Mouse (Mus musculus) cerebellum, adult 2 months (tissue): ENCODE results near the gene Gm11555.

ENCODE experiments used
- CTCF ChIP-seq: fragments of 200-500 bp; IDR thresholded peaks from 2 replicates; pipeline ENCODE4 v1.5.1; 2011; ENCODE audit warnings: low read depth, mild to moderate bottlenecking, control low read depth, low read length, moderate library complexity, borderline replicate concordance; ENCODE audit not compliant: insufficient read depth
- POLR2A ChIP-seq: fragments of 200-500 bp; IDR thresholded peaks from 2 replicates; pipeline ENCODE4 v1.6.1; 2011; ENCODE audit warnings: low read length, control low read depth, borderline replicate concordance; ENCODE audit not compliant: insufficient read depth

DNA sequence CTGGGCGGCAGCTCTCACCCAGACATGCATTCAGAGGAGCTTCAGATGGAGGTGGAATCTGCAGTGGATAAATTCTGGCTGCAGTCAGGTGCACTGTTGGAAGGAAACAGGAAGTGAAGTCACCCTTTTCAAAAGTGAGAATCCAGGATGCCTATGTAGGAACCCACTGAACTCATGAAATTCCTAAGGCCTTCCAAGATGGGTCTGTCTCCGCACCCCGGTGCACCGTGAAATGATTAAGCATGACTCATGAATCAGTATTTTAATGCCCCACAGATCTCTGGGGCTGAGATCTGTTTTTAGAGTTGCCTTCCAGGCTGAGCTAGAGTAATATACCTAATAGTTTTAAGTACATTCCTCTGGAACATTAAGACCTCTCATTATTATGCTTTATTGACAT, 9.2 kb upstream of the Gm11555 start:
- TF ChIP-seq CTCF = no peak
- TF ChIP-seq POLR2A = no peak
